In genomic region chr8:57488312-57488765, GRCm38 (mm10) we compare ENCODE assay signal across 7 mouse cellular contexts. TPM values are rescaled to one million over a fixed set of nuclear protein-coding genes. Genes with fewer than 3 reads are reported as not detected.
DNase-seq lines count a peak whose midpoint lies in the region; ATAC-seq lines count a peak whose summit lies in the region.

No protein-coding gene starts in this region.

- peaks cover 3% of the 10 kb centered on the region; the same call in 1 of the 2 replicates for H3K36me3 ChIP-seq in hindbrain, embryonic 14.5 days (replicated peaks; ENCODE audit: control insufficient read depth, insufficient read depth)
- H3K36me3 ChIP-seq in megakaryocyte, embryonic 14.5 days (replicated peaks; ENCODE audit: low read length), result peaks cover 29% of the 10 kb centered on the region

- peak overlapping the region; percentile 82 for H3K27ac ChIP-seq in hindbrain, embryonic 14.5 days

- peak overlapping the region; percentile 52 for H3K9ac ChIP-seq in hindbrain, embryonic 14.5 days

- no peaks in the 10 kb centered on the region for H3K27me3 ChIP-seq in hindbrain, embryonic 14.5 days (ENCODE audit: control insufficient read depth, insufficient read depth, low read length)
- H3K27me3 ChIP-seq in megakaryocyte, embryonic 14.5 days (replicated peaks), result no peaks in the 10 kb centered on the region

- H3K4me2 ChIP-seq in hindbrain, embryonic 14.5 days (replicated peaks), result peak overlapping the region; percentile 86

- peak; percentile 52 for ATAC-seq in hindbrain, embryonic 14.5 days (ENCODE audit: low FRiP score)

- intact Hi-C loops in left cerebral cortex, postnatal 10 days (cut with DNase I), result loop anchor here (5.0 kb wide), 2 partner anchors 44 to 56 kb away; no protein-coding TSS in a partner anchor

- peaks cover 10% of the 10 kb centered on the region for H3K4me1 ChIP-seq in hindbrain, embryonic 14.5 days (replicated peaks; ENCODE audit: control insufficient read depth, insufficient read depth, low read length)
- H3K4me1 ChIP-seq in megakaryocyte, embryonic 14.5 days, result peaks cover 26% of the 10 kb centered on the region

- peak overlapping the region; percentile 92 for H3K4me3 ChIP-seq in hindbrain, embryonic 14.5 days (replicated peaks; ENCODE audit: low read length)
- H3K4me3 ChIP-seq in megakaryocyte, embryonic 14.5 days (replicated peaks), result peak overlapping the region; percentile 100

- H3K9me3 ChIP-seq in hindbrain, embryonic 14.5 days (ENCODE audit: control insufficient read depth, low read length), result no peaks in the 10 kb centered on the region
- no peaks in the 10 kb centered on the region for H3K9me3 ChIP-seq in megakaryocyte, embryonic 14.5 days

- DNase-seq in ZHBTc4 (ENCODE audit: low read depth, low spot score), result peak; percentile 76
- DNase-seq in cerebellum, adult 9-11 months, result peak; percentile 82
- peak; percentile 35 to 38 for DNase-seq in frontal cortex, postnatal 10 days (ENCODE audit: low spot score in 2 of 2)
- peak; percentile 67 for DNase-seq in hindbrain, embryonic 14.5 days (ENCODE audit: low spot score)
- peak; percentile 15 to 62 for DNase-seq in left cerebral cortex, postnatal 10 days (ENCODE audit: extremely low spot score in 1 of 2, low spot score in 2 of 2)
- peak; percentile 10 to 12 for DNase-seq in right cerebral cortex, postnatal 36 days (ENCODE audit: low spot score in 2 of 2)

- under 1% methylated on average over 25 of the region's 25 CpGs for WGBS in hindbrain, embryonic 14.5 days

RNA-seq across cellular contexts. Expression of gene Sap30, which starts 0.7 kb away (rescaled TPM):
- polyA plus RNA-seq in hindbrain, embryonic 14.5 days (2014; fragmentation: Nextera tagmentation; extraction: Ambion mirVana), result 29.9 and 35.4 TPM in 2 replicates
- 1 to 10 TPM; 5.7 to 7.2 TPM for total RNA-seq in left cerebral cortex, postnatal 10 days (2021)
- 20.8 and 44.3 TPM in 2 replicates for polyA plus RNA-seq in megakaryocyte, embryonic 14.5 days (2012; ENCODE audit: insufficient read depth, low replicate concordance)

RNA-seq across cellular contexts. Expression of gene Hmgb2, which starts 23.4 kb away (rescaled TPM):
- polyA plus RNA-seq in hindbrain, embryonic 14.5 days (2014; fragmentation: Nextera tagmentation; extraction: Ambion mirVana), result 58.4 and 60.7 TPM in 2 replicates
- 10 to 100 TPM; 13.1 to 15.5 TPM for total RNA-seq in left cerebral cortex, postnatal 10 days (2021)
- polyA plus RNA-seq in megakaryocyte, embryonic 14.5 days (2012; ENCODE audit: insufficient read depth, low replicate concordance), result 9.4 and 95.5 TPM in 2 replicates

RNA-seq across cellular contexts. Expression of gene Scrg1, which starts 32.6 kb away (rescaled TPM):
- polyA plus RNA-seq in hindbrain, embryonic 14.5 days (2014; fragmentation: Nextera tagmentation; extraction: Ambion mirVana), result 8.9 and 10.2 TPM in 2 replicates
- total RNA-seq in left cerebral cortex, postnatal 10 days (2021), result 10 to 100 TPM; 35.3 to 52.0 TPM
- polyA plus RNA-seq in megakaryocyte, embryonic 14.5 days (2012; ENCODE audit: insufficient read depth, low replicate concordance), result not detected in 2 replicates

Comparison
In these comparisons a context has a peak if more than half of its experiments do, and no peak if none do; other contexts are left out.
1. Peak in every context shown above with its lines: DNase-seq, ATAC-seq, H3K4me3 ChIP-seq and H3K27ac ChIP-seq.
2. DNase-seq: peak in every context shown above with its lines; median percentile 82 in cerebellum, adult 9-11 months; 76 in ZHBTc4; 67 in hindbrain, embryonic 14.5 days; 38 in left cerebral cortex, postnatal 10 days; 36 in frontal cortex, postnatal 10 days; 11 in right cerebral cortex, postnatal 36 days.